Mouse (Mus musculus) lung, adult 2 months (tissue): Measurements from ENCODE around the gene Sec24c. TPM values are rescaled to one million over a fixed set of nuclear protein-coding genes. Genes with fewer than 3 reads are reported as not detected.

Source experiments
- DNase-seq: peaks from one replicate; pipeline ENCODE4 v3.0.0; 2022
- H3K4me1 ChIP-seq: fragments of 200-500 bp; 2 replicates; pipeline ENCODE4 v1.6.1; 2011; ENCODE audit warnings: low read length; ENCODE audit not compliant: control insufficient read depth, insufficient read depth
- H3K4me3 ChIP-seq: fragments of 200-500 bp; replicated peaks from 2 replicates; pipeline ENCODE3; 2011; ENCODE audit warnings: low read depth, mild to moderate bottlenecking, control low read depth, low read length; ENCODE audit errors: extremely low read depth
- CTCF ChIP-seq: fragments of 200-500 bp; IDR thresholded peaks from 2 replicates; pipeline ENCODE4 v1.5.1; 2011; ENCODE audit warnings: mild to moderate bottlenecking, low read length, control low read depth; ENCODE audit not compliant: insufficient read depth
- POLR2A ChIP-seq: fragments of 200-500 bp; IDR thresholded peaks from 2 replicates; pipeline ENCODE4 v1.6.1; 2011; ENCODE audit warnings: low read depth, mild to moderate bottlenecking, control low read depth, low read length, borderline replicate concordance; ENCODE audit errors: extremely low read depth
- WGBS: fragments of 180-500 bp; shearing (Covaris S2); methylation state at CpG from one replicate; pipeline ENCODE4 v1.1.7; 2018; 5-methylcytosine and 5-hydroxymethylcytosine counted together
- polyA plus RNA-seq: library from polyadenylated mRNA; depleted of rRNA; stranded (reverse); fragments of >200 nt; gene quantifications from 2 replicates; pipeline ENCODE4 v1.2.3, GENCODE M21; 2012

Sec24c gene
- polyA plus RNA-seq, 1 experiment = 175 TPM

DNA sequence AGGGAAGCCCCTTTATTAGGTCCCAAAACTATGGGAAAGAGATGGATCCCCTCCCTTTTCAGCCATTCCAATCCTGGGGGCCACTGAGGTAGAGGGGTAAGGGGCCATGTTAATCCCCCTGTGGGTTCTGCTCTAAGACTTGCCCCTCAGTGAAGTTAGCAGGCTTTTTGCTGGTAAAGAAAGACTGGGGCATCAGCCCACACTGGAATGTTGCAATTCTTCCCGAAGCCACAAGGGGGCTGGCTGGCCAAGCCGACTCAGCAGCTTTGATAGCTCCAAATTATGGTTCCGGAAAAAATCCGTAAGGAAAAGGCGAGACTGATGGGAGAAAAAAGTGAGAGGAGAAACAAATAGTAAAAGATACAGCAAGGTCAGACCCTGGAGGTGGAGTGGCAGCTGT lies 49.9 kb downstream of the Sec24c start:
- Histone ChIP-seq H3K4me3 (no peak overlapping the region), H3K4me1 (no peaks in the 10 kb centered on the region)
- TF ChIP-seq CTCF = peak; percentile 80
- no peak for TF ChIP-seq POLR2A
- DNase-seq = peak; percentile 64
- 13% methylated on average over 5 of the region's 5 CpGs for WGBS

DNA sequence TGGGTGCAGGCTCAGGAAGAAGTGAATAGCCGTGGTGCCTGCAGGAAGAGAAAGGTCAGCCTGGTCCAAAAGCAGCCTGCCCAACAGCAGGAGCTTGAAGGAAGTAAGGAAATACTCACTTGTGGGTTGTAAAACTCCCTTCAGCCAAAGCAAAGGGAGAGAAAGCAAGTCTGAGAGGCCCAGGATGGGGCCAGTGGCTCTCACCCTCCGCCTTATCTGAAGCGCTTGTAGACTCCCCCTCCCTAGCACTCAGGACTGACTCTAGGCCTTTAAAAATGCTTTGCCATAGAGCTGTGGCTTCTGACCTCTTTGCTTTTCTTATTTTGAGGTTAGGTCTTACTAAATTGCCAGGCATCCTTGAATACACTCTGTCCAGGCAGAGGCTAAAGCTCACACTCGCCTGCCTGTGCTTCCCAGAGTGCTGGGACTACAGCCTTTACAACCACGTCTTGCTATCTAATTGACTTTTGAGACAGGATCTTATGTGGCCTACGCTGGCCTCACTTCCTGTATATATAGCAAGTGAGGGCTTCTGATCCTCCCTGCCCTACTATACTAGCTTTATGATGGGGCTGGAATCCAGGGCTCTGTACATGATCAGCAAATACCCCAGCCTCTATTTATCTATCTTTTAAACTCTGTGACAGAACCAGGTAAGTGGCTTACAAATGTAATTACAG lies 51.7 kb downstream of the Sec24c start:
- TF ChIP-seq POLR2A = no peak
- Histone ChIP-seq H3K4me3 (no peak overlapping the region), H3K4me1 (no peaks in the 10 kb centered on the region)
- DNase-seq = no peak
- WGBS = 68% methylated on average over 6 of the region's 6 CpGs

DNA sequence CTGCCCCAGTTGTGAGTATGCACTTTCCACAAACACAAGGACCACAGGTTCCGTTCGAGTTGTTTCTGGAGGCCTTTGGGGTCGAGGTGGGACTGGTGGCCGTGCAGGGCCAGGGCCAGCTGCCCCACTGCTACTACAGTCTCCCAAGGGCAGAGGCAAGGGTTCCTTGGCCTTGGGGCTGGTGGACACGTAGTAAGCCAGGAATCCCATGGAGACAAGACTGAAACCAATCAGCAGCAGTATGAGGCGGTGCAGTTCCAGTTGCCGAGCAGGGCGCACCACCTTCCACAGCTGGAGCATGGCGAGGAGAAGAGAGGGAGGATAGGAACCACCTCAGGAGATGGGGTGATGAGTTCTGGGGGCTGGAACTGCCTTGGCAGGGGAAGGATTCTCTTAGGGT lies 55.8 kb downstream of the Sec24c start:
- 90% methylated on average over 9 of the region's 9 CpGs for WGBS
- TF ChIP-seq CTCF (no peak), POLR2A (no peak)
- no peak for DNase-seq
- Histone ChIP-seq H3K4me1 (peaks cover 8% of the 10 kb centered on the region), H3K4me3 (no peak overlapping the region)

DNA sequence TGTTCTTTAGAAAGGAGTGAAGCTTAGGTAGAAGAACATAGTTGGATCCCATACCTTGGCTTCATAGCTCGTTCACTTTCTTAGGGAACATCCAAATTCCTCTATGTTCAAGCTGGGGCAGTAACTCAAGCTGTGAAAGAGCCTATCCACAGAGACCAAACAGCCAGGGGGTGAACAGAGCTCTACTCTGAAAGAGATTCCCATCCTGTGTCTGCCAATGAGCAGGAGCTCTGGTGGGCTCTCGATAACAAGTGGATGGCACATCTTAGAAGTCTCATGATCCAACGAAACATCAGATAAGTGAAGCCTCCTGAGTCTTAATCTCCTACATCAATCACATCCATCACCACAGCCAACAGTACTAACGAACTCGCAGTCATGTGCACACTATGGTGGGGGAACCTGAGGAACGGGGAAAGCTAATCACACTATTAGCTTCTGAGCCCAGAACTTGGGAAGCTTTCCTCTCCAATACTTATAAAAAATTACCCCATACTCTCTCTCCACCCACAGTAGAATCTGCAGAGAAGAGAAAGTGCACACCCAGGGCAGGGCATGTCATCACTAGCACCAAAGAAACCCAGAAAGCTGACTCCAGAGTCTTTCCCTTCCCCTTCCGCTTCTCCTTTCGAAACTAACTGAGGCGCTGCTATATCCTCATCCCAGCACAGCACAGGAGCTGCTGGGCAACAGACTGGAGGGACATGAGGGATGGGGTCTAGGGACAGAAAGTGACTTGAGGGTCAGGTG lies 56.9 kb downstream of the Sec24c start:
- DNase-seq = no peak
- 81% methylated on average over 9 of the region's 9 CpGs for WGBS
- Histone ChIP-seq H3K4me3 (no peak overlapping the region), H3K4me1 (peaks cover 8% of the 10 kb centered on the region)
- no peak for TF ChIP-seq CTCF
- no peak for TF ChIP-seq POLR2A

DNA sequence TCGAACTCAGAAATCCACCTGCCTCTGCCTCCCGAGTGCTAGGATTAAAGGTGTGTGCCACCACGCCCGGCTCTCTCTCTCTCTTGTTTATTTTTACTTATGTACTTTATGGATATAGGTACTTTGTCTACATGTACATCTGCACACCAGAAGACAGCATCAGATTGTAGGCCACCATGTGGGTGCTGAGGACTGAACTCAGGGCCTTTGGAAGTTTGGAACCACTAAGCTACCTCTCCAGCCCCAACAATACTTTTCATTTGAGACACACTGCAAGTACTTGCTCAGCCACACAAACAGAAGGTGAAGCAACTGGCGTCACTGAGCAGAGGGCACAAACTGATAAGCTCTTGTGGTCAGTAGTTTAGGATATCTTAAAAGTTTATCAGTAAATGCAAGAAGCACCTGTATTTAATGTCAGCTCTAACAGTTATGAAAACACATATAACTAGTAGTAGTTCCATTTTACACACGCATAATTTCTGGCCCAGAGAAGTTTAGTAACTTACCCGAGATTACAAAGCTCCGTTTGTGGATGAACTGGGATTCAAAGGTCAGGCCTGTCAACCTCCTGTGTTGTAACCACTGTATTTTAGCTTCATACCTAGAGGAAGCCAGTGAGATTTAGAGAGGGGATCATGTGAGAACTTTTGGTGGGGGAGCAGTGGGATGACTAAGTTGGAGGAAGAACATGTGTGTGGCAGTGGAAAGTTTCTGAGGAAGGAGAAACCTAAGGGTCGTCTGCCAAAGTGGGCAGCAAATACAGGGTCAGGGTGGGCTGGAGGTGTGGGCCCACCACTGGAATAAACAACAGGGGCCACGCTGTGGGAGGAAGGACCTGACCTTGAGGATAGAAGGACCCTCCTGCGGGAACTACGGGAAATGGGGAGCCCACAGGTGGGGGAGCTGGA lies 59.2 kb downstream of the Sec24c start:
- WGBS = 32% methylated on average over 12 of the region's 12 CpGs
- Histone ChIP-seq H3K4me3 (peak overlapping the region; percentile 93), H3K4me1 (peaks cover 8% of the 10 kb centered on the region)
- TF ChIP-seq POLR2A = no peak
- TF ChIP-seq CTCF = no peak
- no peak for DNase-seq

DNA sequence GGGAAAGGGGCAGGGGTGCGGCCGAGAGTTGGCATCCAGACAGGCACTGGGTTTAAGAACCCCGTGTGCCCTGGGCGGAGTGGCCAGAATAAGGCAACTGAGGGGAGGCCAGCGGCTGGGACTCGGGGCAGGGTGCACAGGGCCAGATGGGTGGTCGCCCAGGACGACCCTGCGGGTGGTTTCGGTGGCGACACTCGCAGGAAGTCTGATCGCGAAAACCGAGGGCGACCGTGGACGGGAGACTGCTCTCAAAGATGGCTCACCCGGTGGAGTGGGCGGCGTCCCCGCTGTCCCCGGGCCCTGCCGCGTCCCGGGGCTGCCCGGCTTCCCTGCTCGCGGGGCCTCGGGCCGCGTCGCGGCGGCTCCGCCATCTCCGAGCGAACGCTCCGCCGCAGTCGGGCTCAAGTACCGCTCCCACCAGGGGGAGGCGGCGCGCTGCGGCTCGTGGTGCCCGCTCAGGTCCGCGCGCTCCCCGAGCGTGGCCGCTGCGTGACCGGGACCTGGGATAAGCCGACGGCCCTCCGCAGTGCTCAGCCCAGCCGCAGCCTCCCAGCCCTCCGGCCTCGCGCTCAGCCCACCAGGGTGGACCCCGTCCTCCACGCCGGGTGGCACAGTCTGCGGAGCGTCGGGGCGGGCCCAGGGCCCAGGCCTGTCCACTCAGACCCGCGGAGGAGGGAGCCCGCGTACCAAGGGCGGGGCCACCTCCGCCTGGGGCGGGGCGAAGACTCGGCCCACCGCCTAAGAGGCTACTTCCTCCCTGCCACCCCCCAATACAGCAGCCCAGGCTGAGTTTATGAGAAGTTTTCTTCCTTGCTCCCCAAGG lies 60.1 kb downstream of the Sec24c start, which contains the start of gene Ndst2:
Gene Ndst2 (minus strand): TSS at position 611 of the 823 bp plus-strand sequence.
- H3K4me3 ChIP-seq = peak within 1 kb of the TSS; percentile 93
- TF ChIP-seq CTCF = no peak
- peak; percentile 49; the same call in 1 of the 2 replicates for TF ChIP-seq POLR2A
- H3K4me1 ChIP-seq = peaks cover 8% of the 10 kb centered on the region
- DNase-seq = peak; percentile 92
- under 1% methylated on average over 81 of the region's 81 CpGs for WGBS

DNA sequence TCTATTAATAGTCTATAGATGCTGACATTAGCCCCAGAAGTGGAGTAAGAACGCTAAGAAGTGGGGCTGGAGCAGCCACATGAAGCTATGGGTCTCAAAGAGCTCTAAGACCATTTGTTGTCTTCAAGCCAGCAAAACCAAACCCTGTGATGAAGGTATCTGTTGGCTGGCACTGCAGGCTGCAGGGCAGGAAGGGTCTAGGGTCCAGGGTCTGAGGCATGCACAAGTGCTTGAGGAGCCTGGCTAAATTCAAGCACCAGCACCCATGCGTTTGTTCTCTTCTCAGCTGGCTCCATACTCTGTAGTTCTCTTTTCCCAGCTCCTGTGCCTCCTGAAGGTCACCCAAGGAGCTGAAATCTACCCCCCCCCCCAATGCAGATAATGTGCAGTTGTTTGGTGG lies 60.9 kb downstream of the Sec24c start:
- DNase-seq = no peak
- Histone ChIP-seq H3K4me3 (no peak overlapping the region), H3K4me1 (peaks cover 8% of the 10 kb centered on the region)
- WGBS = 45% methylated on average over 2 of the region's 2 CpGs
- TF ChIP-seq CTCF = no peak
- TF ChIP-seq POLR2A = no peak

DNA sequence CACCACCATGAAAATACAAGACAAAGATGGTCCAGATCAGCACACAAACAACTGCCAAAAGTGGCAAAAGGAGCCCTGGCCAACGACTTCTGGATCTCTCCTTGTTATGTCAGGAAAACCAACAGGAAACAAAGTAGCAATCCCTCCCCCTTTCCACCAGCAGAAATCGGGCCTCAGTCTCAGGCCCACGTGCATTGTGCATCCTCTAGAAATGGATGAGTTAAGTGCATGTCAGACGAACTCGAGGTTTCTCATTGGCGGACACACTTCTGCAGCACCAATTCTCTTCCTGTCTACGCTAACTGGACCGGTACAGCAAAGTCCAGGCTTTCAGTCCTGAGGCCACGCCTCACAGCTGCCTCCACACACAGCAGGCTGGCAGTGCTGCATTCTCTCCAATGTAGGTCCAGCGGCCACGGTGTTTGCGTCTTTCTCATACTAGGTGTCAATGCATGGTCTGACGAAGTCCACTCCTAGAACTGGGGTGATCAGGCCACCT lies 61.8 kb downstream of the Sec24c start:
- H3K4me1 ChIP-seq = peaks cover 8% of the 10 kb centered on the region
- TF ChIP-seq CTCF = no peak
- no peak for TF ChIP-seq POLR2A
- 67% methylated on average over 13 of the region's 13 CpGs for WGBS
- DNase-seq = no peak
- no peak overlapping the region for H3K4me3 ChIP-seq
